Mouse (Mus musculus) C2C12 (cell line): ENCODE data around the gene Arl6ip5.

Experiments
- CEBPB ChIP-seq: IDR thresholded peaks from one replicate; pipeline ENCODE4 v1.6.1; 2011; ENCODE audit warnings: low read depth, mild to moderate bottlenecking, control low read depth, moderate library complexity
- CTCF ChIP-seq: IDR thresholded peaks from one replicate; pipeline ENCODE4 v1.5.1; 2011; ENCODE audit not compliant: control insufficient read depth, insufficient read depth, insufficient read length
- MAX ChIP-seq: IDR thresholded peaks from one replicate; pipeline ENCODE4 v1.6.1; 2011; ENCODE audit warnings: mild to moderate bottlenecking, control low read depth
- MYOD1 ChIP-seq: IDR thresholded peaks from one replicate; pipeline ENCODE4 v1.6.1; 2011; ENCODE audit warnings: low read depth; ENCODE audit not compliant: control insufficient read depth, insufficient read length
- MYOG ChIP-seq: IDR thresholded peaks from one replicate; pipeline ENCODE4 v1.6.1; 2011; ENCODE audit not compliant: control insufficient read depth, insufficient read length; ENCODE audit errors: extremely low read depth

DNA sequence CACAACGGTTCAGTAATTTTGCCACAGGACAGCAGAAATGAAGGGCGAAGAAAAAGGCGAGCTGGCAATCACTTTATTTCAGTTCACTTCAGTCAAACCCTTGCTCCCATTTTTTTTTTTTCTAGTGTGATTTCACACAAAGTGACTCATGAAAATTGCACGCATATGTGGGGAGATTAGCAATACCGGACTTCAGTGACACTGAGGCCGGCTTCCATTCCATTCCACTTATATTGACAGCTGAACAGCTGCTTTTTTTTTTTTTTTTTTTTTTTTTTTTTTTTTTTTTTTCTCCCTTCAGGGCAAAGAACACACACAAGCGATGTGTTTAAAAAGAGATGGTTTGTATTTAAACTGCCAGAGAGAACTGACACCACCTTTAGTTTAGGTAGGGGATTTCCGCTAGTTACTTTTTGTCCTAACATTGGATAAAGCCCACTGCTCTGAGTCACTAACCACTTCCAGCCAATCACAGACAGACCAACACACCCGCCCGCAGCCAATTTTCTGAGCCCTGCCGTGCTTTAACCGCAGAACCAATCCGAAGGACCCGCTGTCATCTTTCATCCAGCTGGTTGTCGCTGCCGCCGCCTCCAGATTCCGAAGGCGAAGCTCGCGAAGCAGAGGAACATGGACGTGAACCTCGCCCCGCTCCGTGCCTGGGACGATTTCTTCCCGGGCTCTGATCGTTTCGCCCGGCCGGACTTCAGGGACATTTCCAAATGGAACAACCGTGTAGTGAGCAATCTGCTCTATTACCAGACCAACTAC, at the start of gene Arl6ip5:
- TF ChIP-seq CTCF (no peak), MAX (peak; percentile 20), MYOD1 (peak; percentile 39), MYOG (no peak), CEBPB (peak; percentile 43)
